Mouse (Mus musculus) liver, embryonic 14.5 days (tissue): Measurements from ENCODE around the gene Ebf1.

Experiments
- CTCF ChIP-seq: IDR thresholded peaks from 2 replicates; pipeline ENCODE4 v1.5.1; 2016; ENCODE audit warnings: antibody characterized with exemption, low read depth, control low read depth
- EP300 ChIP-seq: IDR thresholded peaks from 2 replicates; pipeline ENCODE4 v1.6.1; 2016; ENCODE audit warnings: antibody characterized with exemption, low read depth

DNA sequence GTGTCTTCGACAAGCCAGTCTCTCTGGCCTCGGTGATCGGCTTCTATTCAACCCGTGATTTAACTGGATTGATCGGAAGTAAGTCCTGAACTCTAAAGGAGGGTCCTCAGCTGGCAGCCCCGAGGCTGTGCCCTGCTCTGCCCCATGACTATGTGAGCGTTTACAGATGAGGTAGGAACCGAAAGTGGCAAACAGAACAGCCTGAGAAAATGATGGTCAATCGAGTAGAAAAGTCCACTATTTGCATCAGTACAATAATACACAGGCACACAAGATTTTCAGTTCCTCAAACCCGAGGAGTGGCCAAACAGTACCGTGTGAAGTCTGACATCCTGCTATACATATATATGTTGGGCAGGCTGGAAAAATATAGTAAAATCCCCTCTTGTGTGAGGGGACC lies 147.9 kb downstream of the Ebf1 start:
- TF ChIP-seq EP300 (no peak), CTCF (no peak)
